Mouse (Mus musculus): ENCODE measurements around the gene Limd2. TPM values are rescaled to one million over a fixed set of nuclear protein-coding genes. Genes with fewer than 3 reads are reported as not detected.

The Limd2 gene
- total and polyA plus RNA-seq, 3 experiments = 275 to 563 (median 367) TPM

GRCm38 (mm10) chr11:106159216-106159920 is 1.3 kb downstream of the Limd2 start (continued):
- peak; percentile 53 for TF ChIP-seq HCFC1 (IDR thresholded peaks at IDR 0.05; ENCODE audit: low read depth, low read length)

DNA sequence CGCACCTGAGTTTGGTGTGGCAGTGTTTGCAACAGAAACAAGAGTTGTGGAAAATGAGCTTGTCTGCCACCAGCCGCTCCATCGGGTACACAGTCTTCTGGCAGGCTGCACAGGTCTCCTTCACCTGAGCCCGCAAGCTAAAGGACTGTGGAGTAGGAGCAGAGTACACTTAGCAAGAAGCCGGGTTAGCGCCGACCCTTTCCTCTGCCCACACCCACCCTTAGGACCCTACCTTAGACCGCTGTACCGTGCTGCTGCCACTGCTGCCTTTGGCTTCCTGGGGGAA is 1.8 kb downstream of the Limd2 start:
- peak overlapping the region; percentile 79 to 90 (median 85) for H3K4me3 ChIP-seq (replicated peaks in 1 of 3; ENCODE audit: low read depth in 2 of 3, low read length in 2 of 3, poor library complexity in 1 of 3)

GRCm38 (mm10) chr11:106158081-106158929 is 2.4 kb downstream of the Limd2 start:
- H3K36me3 ChIP-seq (replicated peaks in 1 of 2; ENCODE audit: control insufficient read depth in 1 of 2, insufficient read depth in 1 of 2, low read length in 1 of 2) = peaks cover 49 to 62% of the 10 kb centered on the region in 2 experiments
- H3K9ac ChIP-seq (ENCODE audit: insufficient read depth, low read depth) = peak overlapping the region; percentile 96
- H3K9me3 ChIP-seq (replicated peaks; ENCODE audit: low read length) = no peaks in the 10 kb centered on the region
- no peak for TF ChIP-seq MXI1 (IDR thresholded peaks at IDR 0.05; ENCODE audit: low read depth, low read length)
- no peak for TF ChIP-seq ETS1 (conservative IDR thresholded peaks at IDR 0.05; ENCODE audit: low read depth, low read length)
- no peak for TF ChIP-seq ZNF384 (IDR thresholded peaks at IDR 0.05; ENCODE audit: low read depth, low read length)
- TF ChIP-seq E2F4 (IDR thresholded peaks at IDR 0.05; ENCODE audit: insufficient replicate concordance, low read depth, low read length) = no peak
- TF ChIP-seq ELF1 (IDR thresholded peaks at IDR 0.05; ENCODE audit: low read depth, low read length) = no peak
- no peak for TF ChIP-seq KAT2A (IDR thresholded peaks at IDR 0.05; ENCODE audit: insufficient replicate concordance, low read length)
- TF ChIP-seq CHD2 (IDR thresholded peaks at IDR 0.05; ENCODE audit: low read length) = 0 out of 2 replicates have a peak, but pooled peaks have one; percentile 35
- no peak for TF ChIP-seq ZKSCAN1 (IDR thresholded peaks at IDR 0.05; ENCODE audit: borderline replicate concordance, low read depth, low read length)
- TF ChIP-seq ZC3H11A (IDR thresholded peaks at IDR 0.05; ENCODE audit: low read depth, low read length) = no peak
- TF ChIP-seq TCF12 (IDR thresholded peaks at IDR 0.05; ENCODE audit: low read depth, low read length) = peak; percentile 55; the same call in 1 of the 2 replicates
- peak; percentile 79 for TF ChIP-seq SMC3 (IDR thresholded peaks at IDR 0.05; ENCODE audit: low read depth, low read length)
- no peak for TF ChIP-seq MAX (IDR thresholded peaks at IDR 0.05; ENCODE audit: low read length)
- TF ChIP-seq EP300 (IDR thresholded peaks at IDR 0.05; ENCODE audit: low read length) = no peak
- no peak for TF ChIP-seq UBTF (IDR thresholded peaks at IDR 0.05; ENCODE audit: low read depth, low read length)
- TF ChIP-seq NELFE (IDR thresholded peaks at IDR 0.05; ENCODE audit: low read depth, low read length) = no peak; the same call in 1 of the 2 replicates
- 0 out of 2 replicates have a peak, but pooled peaks have one; percentile 46 for TF ChIP-seq MYC (IDR thresholded peaks at IDR 0.05; ENCODE audit: low read depth, low read length)
- TF ChIP-seq JUN (IDR thresholded peaks at IDR 0.05; ENCODE audit: insufficient read depth, low read depth, low read length) = no peak
- no peak for TF ChIP-seq HCFC1 (IDR thresholded peaks at IDR 0.05; ENCODE audit: low read depth, low read length)
- peak; percentile 71; the same call in 1 of the 2 replicates for TF ChIP-seq SIN3A (IDR thresholded peaks at IDR 0.05; ENCODE audit: low read length)
- no peak for TF ChIP-seq JUND (conservative IDR thresholded peaks at IDR 0.05; ENCODE audit: low read depth, low read length)
- no peak for TF ChIP-seq BHLHE40 (IDR thresholded peaks at IDR 0.05; ENCODE audit: low read depth, low read length)
- no peak for TF ChIP-seq MAFK (IDR thresholded peaks at IDR 0.05; ENCODE audit: insufficient replicate concordance, low read length)
- no peak for TF ChIP-seq NRF1 (IDR thresholded peaks at IDR 0.05; ENCODE audit: low read depth, low read length)
- TF ChIP-seq CTCF (conservative IDR thresholded peaks at IDR 0.05 in 1 of 2, IDR thresholded peaks at IDR 0.05 in 1 of 2; ENCODE audit: low read depth in 2 of 2, low read length in 2 of 2) = peak; percentile 7 to 85; a peak in 2 of 4 replicates

More for the DNA sequence above, 1.8 kb downstream of the Limd2 start:
- peak overlapping the region; percentile 96 for H3K9ac ChIP-seq (ENCODE audit: insufficient read depth, low read depth)
- peaks cover 51 to 62% of the 10 kb centered on the region in 2 experiments for H3K36me3 ChIP-seq (replicated peaks in 1 of 2; ENCODE audit: control insufficient read depth in 1 of 2, insufficient read depth in 1 of 2, low read length in 1 of 2)
- in situ Hi-C loops (cut with MboI; ENCODE audit: low pct_ligation_motif_present, low pct_unique_long_range_greater_than_20kb, low sequenced_read_pairs) (no loop called here), dilution Hi-C loops (cut with MboI; ENCODE audit: extremely low pct_ligation_motif_present, extremely low pct_unique_long_range_greater_than_20kb, low sequenced_read_pairs) (no loop called here)
- peak overlapping the region; percentile 90 for H3K27ac ChIP-seq (ENCODE audit: insufficient read depth, low read depth)
- peaks cover 29% of the 10 kb centered on the region for H3K79me2 ChIP-seq (replicated peaks; ENCODE audit: control insufficient read depth, extremely low read depth, insufficient read depth, poor library complexity, severe bottlenecking)
- no peaks in the 10 kb centered on the region for H3K27me3 ChIP-seq (replicated peaks)
- peaks cover 31 to 65% of the 10 kb centered on the region in 2 experiments for H3K4me1 ChIP-seq (ENCODE audit: control insufficient read depth in 1 of 2, insufficient read depth in 2 of 2)
- DNase-seq (ENCODE audit: extremely low read depth) = no peak
- no peaks in the 10 kb centered on the region for H3K9me3 ChIP-seq (replicated peaks; ENCODE audit: low read length)
- H3K4me2 ChIP-seq (ENCODE audit: insufficient read depth, low read depth, poor library complexity, severe bottlenecking) = peak overlapping the region; percentile 78
- no peak for TF ChIP-seq BHLHE40 (IDR thresholded peaks at IDR 0.05; ENCODE audit: low read depth, low read length)
- peak; percentile 11; the same call in 1 of the 2 replicates for TF ChIP-seq CHD1 (IDR thresholded peaks at IDR 0.05; ENCODE audit: low read depth, low read length)
- no peak for TF ChIP-seq SMC3 (IDR thresholded peaks at IDR 0.05; ENCODE audit: low read depth, low read length)
- peak; percentile 40; the same call in 1 of the 2 replicates for TF ChIP-seq ZMIZ1 (IDR thresholded peaks at IDR 0.05; ENCODE audit: low read depth, low read length)
- no peak for TF ChIP-seq ZC3H11A (IDR thresholded peaks at IDR 0.05; ENCODE audit: low read depth, low read length)
- TF ChIP-seq UBTF (IDR thresholded peaks at IDR 0.05; ENCODE audit: low read depth, low read length) = peak; percentile 51
- 0 out of 2 replicates have a peak, but pooled peaks have one; percentile 13 for TF ChIP-seq IRF4 (IDR thresholded peaks at IDR 0.05; ENCODE audit: low read depth, low read length)

More at GRCm38 (mm10) chr11:106158081-106158929, 2.4 kb downstream of the Limd2 start:
- Histone ChIP-seq H3K27me3 (replicated peaks) (no peaks in the 10 kb centered on the region), H3K79me2 (replicated peaks; ENCODE audit: control insufficient read depth, extremely low read depth, insufficient read depth, poor library complexity, severe bottlenecking) (peaks cover 29% of the 10 kb centered on the region), H3K4me1 (ENCODE audit: control insufficient read depth in 1 of 2, insufficient read depth in 2 of 2) (peaks cover 31 to 65% of the 10 kb centered on the region in 2 experiments), H3K4me3 (replicated peaks in 1 of 3; ENCODE audit: low read depth in 2 of 3, low read length in 2 of 3, poor library complexity in 1 of 3) (peak overlapping the region; percentile 79 to 90 (median 85)), H3K4me2 (ENCODE audit: insufficient read depth, low read depth, poor library complexity, severe bottlenecking) (peak overlapping the region; percentile 78), H3K27ac (ENCODE audit: insufficient read depth, low read depth) (peak overlapping the region; percentile 90)
- dilution Hi-C loops (cut with MboI; ENCODE audit: extremely low pct_ligation_motif_present, extremely low pct_unique_long_range_greater_than_20kb, low sequenced_read_pairs) = no loop called here
- in situ Hi-C loops (cut with MboI; ENCODE audit: low pct_ligation_motif_present, low pct_unique_long_range_greater_than_20kb, low sequenced_read_pairs) = no loop called here
- peak; percentile 66 for DNase-seq (ENCODE audit: extremely low read depth)
